Mouse (Mus musculus): ENCODE measurements at regions not wholly inside any gene's neighbourhood (a gene's known extent, or its start where the extent isn't known, plus 50 kb on each side); places are given as distances from the start of the nearest gene placed in this dataset.

GRCm38 (mm10) chr16:85347621-85348020 is 174.1 kb upstream of the App start:
- H3K9me3 ChIP-seq, result no peaks in the 10 kb centered on the region
- 90% methylated on average over 4 of the region's 4 CpGs for WGBS
- H3K4me3 ChIP-seq (replicated peaks), result no peak overlapping the region
- no peaks in the 10 kb centered on the region for H3K4me1 ChIP-seq
- H3K27me3 ChIP-seq (replicated peaks), result no peaks in the 10 kb centered on the region
- no peak for ATAC-seq (ENCODE audit: insufficient read depth, low FRiP score, low read depth)
- no peak overlapping the region for H3K9ac ChIP-seq
- H3K36me3 ChIP-seq, result no peaks in the 10 kb centered on the region
- no peak overlapping the region for H3K4me2 ChIP-seq
- no peak overlapping the region for H3K27ac ChIP-seq

GRCm38 (mm10) chr16:85336495-85337119 is 163.0 kb upstream of the App start:
- no peak overlapping the region for H3K4me2 ChIP-seq
- H3K4me1 ChIP-seq, result no peaks in the 10 kb centered on the region
- H3K36me3 ChIP-seq, result no peaks in the 10 kb centered on the region
- no peak overlapping the region for H3K27ac ChIP-seq
- no peak overlapping the region for H3K9ac ChIP-seq
- H3K27me3 ChIP-seq (replicated peaks), result no peaks in the 10 kb centered on the region
- no peak overlapping the region for H3K4me3 ChIP-seq (replicated peaks)
- no peak for ATAC-seq (ENCODE audit: insufficient read depth, low FRiP score, low read depth)
- WGBS, result 70% methylated on average over 4 of the region's 4 CpGs
- H3K9me3 ChIP-seq, result no peaks in the 10 kb centered on the region

- no peaks in the 10 kb centered on the region for H3K4me1 ChIP-seq
- H3K4me3 ChIP-seq (replicated peaks), result no peak overlapping the region
- H3K27me3 ChIP-seq (replicated peaks), result no peaks in the 10 kb centered on the region
- WGBS, result 51% methylated on average over 3 of the region's 3 CpGs
- H3K27ac ChIP-seq, result no peak overlapping the region
- no peaks in the 10 kb centered on the region for H3K36me3 ChIP-seq
- no peak overlapping the region for H3K4me2 ChIP-seq
- H3K9me3 ChIP-seq, result no peaks in the 10 kb centered on the region
- no peak overlapping the region for H3K9ac ChIP-seq
- ATAC-seq (ENCODE audit: insufficient read depth, low FRiP score, low read depth), result no peak
These were observed 160.0 kb upstream of the App start for GRCm38 (mm10) chr16:85333543-85333942.

- no peak overlapping the region for H3K4me2 ChIP-seq
- no peaks in the 10 kb centered on the region for H3K36me3 ChIP-seq
- H3K27ac ChIP-seq, result no peak overlapping the region
- no peaks in the 10 kb centered on the region for H3K27me3 ChIP-seq (replicated peaks)
- 74% methylated on average over 8 of the region's 8 CpGs for WGBS
- no peak overlapping the region for H3K4me3 ChIP-seq (replicated peaks)
- H3K9ac ChIP-seq, result no peak overlapping the region
- no peaks in the 10 kb centered on the region for H3K9me3 ChIP-seq
- no peak for ATAC-seq (ENCODE audit: insufficient read depth, low FRiP score, low read depth)
- H3K4me1 ChIP-seq, result no peaks in the 10 kb centered on the region
These were observed 138.5 kb upstream of the App start for GRCm38 (mm10) chr16:85312018-85312417.

- Histone ChIP-seq H3K36me3 (no peaks in the 10 kb centered on the region), H3K27ac (no peak overlapping the region), H3K9me3 (no peaks in the 10 kb centered on the region), H3K4me3 (replicated peaks) (no peak overlapping the region), H3K4me2 (no peak overlapping the region), H3K4me1 (no peaks in the 10 kb centered on the region), H3K27me3 (replicated peaks) (no peaks in the 10 kb centered on the region), H3K9ac (no peak overlapping the region)
- no peak for ATAC-seq (ENCODE audit: insufficient read depth, low FRiP score, low read depth)
- WGBS, result 46% methylated on average over 3 of the region's 3 CpGs
These were observed 135.9 kb upstream of the App start for GRCm38 (mm10) chr16:85309493-85309892.

- Histone ChIP-seq H3K9me3 (no peaks in the 10 kb centered on the region), H3K27me3 (replicated peaks) (no peaks in the 10 kb centered on the region), H3K36me3 (no peaks in the 10 kb centered on the region), H3K4me1 (no peaks in the 10 kb centered on the region), H3K4me2 (no peak overlapping the region), H3K27ac (no peak overlapping the region), H3K4me3 (replicated peaks) (no peak overlapping the region), H3K9ac (no peak overlapping the region)
- ATAC-seq (ENCODE audit: insufficient read depth, low FRiP score, low read depth), result no peak
- WGBS, result 68% methylated on average over 2 of the region's 2 CpGs
These were observed 134.9 kb upstream of the App start for GRCm38 (mm10) chr16:85308429-85308828.

GRCm38 (mm10) chr16:85307940-85308339 is 134.4 kb upstream of the App start:
- Histone ChIP-seq H3K9me3 (no peaks in the 10 kb centered on the region), H3K4me1 (no peaks in the 10 kb centered on the region), H3K4me2 (no peak overlapping the region), H3K27ac (no peak overlapping the region), H3K36me3 (no peaks in the 10 kb centered on the region), H3K9ac (no peak overlapping the region), H3K4me3 (replicated peaks) (no peak overlapping the region), H3K27me3 (replicated peaks) (no peaks in the 10 kb centered on the region)
- 20% methylated on average over 7 of the region's 7 CpGs for WGBS
- peak; percentile 35; the same call in 1 of the 2 replicates for ATAC-seq (ENCODE audit: insufficient read depth, low FRiP score, low read depth)

- Histone ChIP-seq H3K27ac (no peak overlapping the region), H3K4me1 (no peaks in the 10 kb centered on the region), H3K36me3 (no peaks in the 10 kb centered on the region), H3K4me3 (replicated peaks) (no peak overlapping the region), H3K9me3 (no peaks in the 10 kb centered on the region), H3K9ac (no peak overlapping the region), H3K27me3 (replicated peaks) (no peaks in the 10 kb centered on the region), H3K4me2 (no peak overlapping the region)
- ATAC-seq (ENCODE audit: insufficient read depth, low FRiP score, low read depth), result no peak
- WGBS, result 56% methylated on average over 13 of the region's 13 CpGs
These were observed 126.7 kb upstream of the App start for GRCm38 (mm10) chr16:85300092-85300853.

GRCm38 (mm10) chr16:85298559-85298958 is 125.0 kb upstream of the App start:
- WGBS, result 37% methylated on average over 2 of the region's 2 CpGs
- Histone ChIP-seq H3K4me2 (no peak overlapping the region), H3K4me1 (no peaks in the 10 kb centered on the region), H3K4me3 (replicated peaks) (no peak overlapping the region), H3K9me3 (no peaks in the 10 kb centered on the region), H3K27ac (no peak overlapping the region), H3K27me3 (replicated peaks) (no peaks in the 10 kb centered on the region), H3K9ac (no peak overlapping the region), H3K36me3 (no peaks in the 10 kb centered on the region)
- no peak for ATAC-seq (ENCODE audit: insufficient read depth, low FRiP score, low read depth)

GRCm38 (mm10) chr16:85290986-85291952 is 117.7 kb upstream of the App start:
- Histone ChIP-seq H3K4me1 (no peaks in the 10 kb centered on the region), H3K4me3 (replicated peaks) (no peak overlapping the region), H3K36me3 (no peaks in the 10 kb centered on the region), H3K9me3 (no peaks in the 10 kb centered on the region), H3K27me3 (replicated peaks) (no peaks in the 10 kb centered on the region), H3K27ac (no peak overlapping the region), H3K4me2 (no peak overlapping the region), H3K9ac (no peak overlapping the region)
- 86% methylated on average over 9 of the region's 9 CpGs for WGBS
- ATAC-seq (ENCODE audit: insufficient read depth, low FRiP score, low read depth), result no peak

- Histone ChIP-seq H3K36me3 (no peaks in the 10 kb centered on the region), H3K9ac (no peak overlapping the region), H3K27ac (no peak overlapping the region), H3K4me3 (replicated peaks) (no peak overlapping the region), H3K4me2 (no peak overlapping the region), H3K27me3 (replicated peaks) (no peaks in the 10 kb centered on the region), H3K9me3 (no peaks in the 10 kb centered on the region), H3K4me1 (no peaks in the 10 kb centered on the region)
- ATAC-seq (ENCODE audit: insufficient read depth, low FRiP score, low read depth), result no peak
- 63% methylated on average over 1 of the region's 1 CpGs for WGBS
These were observed 104.3 kb upstream of the App start for GRCm38 (mm10) chr16:85277862-85278261.

GRCm38 (mm10) chr16:85269681-85270080 is 96.1 kb upstream of the App start:
- 62% methylated on average over 8 of the region's 8 CpGs for WGBS
- Histone ChIP-seq H3K36me3 (no peaks in the 10 kb centered on the region), H3K27ac (no peak overlapping the region), H3K9ac (no peak overlapping the region), H3K4me2 (no peak overlapping the region), H3K27me3 (replicated peaks) (no peaks in the 10 kb centered on the region), H3K4me3 (replicated peaks) (no peak overlapping the region), H3K9me3 (no peaks in the 10 kb centered on the region), H3K4me1 (no peaks in the 10 kb centered on the region)
- no peak for ATAC-seq (ENCODE audit: insufficient read depth, low FRiP score, low read depth)

All from stomach, embryonic 15.5 days (tissue).